Mouse (Mus musculus) CH12.LX (cell line): ENCODE data around the gene Cd53. TPM values are rescaled to one million over a fixed set of nuclear protein-coding genes. Genes with fewer than 3 reads are reported as not detected.
A peak's percentile ranks its signal among the peaks of the same experiment; 100 is the strongest.

Experiments used
- DNase-seq: peaks from one replicate; pipeline ENCODE4 v3.0.0-alpha.2; 2013; ENCODE audit errors: extremely low read depth
- H3K27ac ChIP-seq: 2 replicates; pipeline ENCODE4 v1.5.1; 2012; ENCODE audit warnings: low read depth, mild to moderate bottlenecking, control low read depth, moderate library complexity; ENCODE audit not compliant: insufficient read depth
- H3K27me3 ChIP-seq: replicated peaks from 2 replicates; pipeline ENCODE3; 2012; ENCODE audit warnings: inconsistent platforms
- H3K36me3 ChIP-seq, 2 experiments: replicated peaks in 1 of 2; 2 replicates each; pipeline versions ENCODE3 to v1.6.1; 2012; ENCODE audit warnings: inconsistent platforms in 1 of 2, low read length in 1 of 2, mild to moderate bottlenecking in 1 of 2, mixed read lengths in 1 of 2, moderate library complexity in 1 of 2; ENCODE audit not compliant: control insufficient read depth in 1 of 2, insufficient read depth in 1 of 2
- H3K4me1 ChIP-seq, 2 experiments: 2 replicates each; pipeline ENCODE4 v1.6.1; 2012; ENCODE audit warnings: inconsistent platforms in 1 of 2, moderate library complexity in 1 of 2; ENCODE audit not compliant: insufficient read depth in 2 of 2, control insufficient read depth in 1 of 2
- H3K4me2 ChIP-seq: 2 replicates; pipeline ENCODE4 v1.6.1; 2012; ENCODE audit warnings: low read depth, mild to moderate bottlenecking, control low read depth; ENCODE audit not compliant: poor library complexity, insufficient read depth, severe bottlenecking
- H3K4me3 ChIP-seq, 3 experiments: fragments of 150-350 bp in 1 of 3; sonication (generic) in 1 of 3; replicated peaks in 1 of 3; 2 replicates each; pipeline versions ENCODE3 to v1.5.1; 2011 to 2012; ENCODE audit warnings: low read depth in 2 of 3, low read length in 2 of 3, mild to moderate bottlenecking in 2 of 3, moderate library complexity in 2 of 3, control low read depth in 1 of 3, improper control_type of control experiment in 1 of 3, inconsistent platforms in 1 of 3, mixed read lengths in 1 of 3; ENCODE audit not compliant: poor library complexity in 1 of 3
- H3K79me2 ChIP-seq: replicated peaks from 2 replicates; pipeline ENCODE4 v1.6.1; 2012; ENCODE audit warnings: mild to moderate bottlenecking, moderate library complexity; ENCODE audit not compliant: control insufficient read depth, poor library complexity, insufficient read depth, severe bottlenecking; ENCODE audit errors: extremely low read depth
- H3K9ac ChIP-seq: 2 replicates; pipeline ENCODE4 v1.6.1; 2012; ENCODE audit warnings: low read depth, mild to moderate bottlenecking, control low read depth, moderate library complexity; ENCODE audit not compliant: insufficient read depth
- H3K9me3 ChIP-seq: replicated peaks from 2 replicates; pipeline ENCODE3; 2012; ENCODE audit warnings: low read length, inconsistent platforms, mixed read lengths
- BHLHE40 ChIP-seq: IDR thresholded peaks from 2 replicates; pipeline ENCODE4 v1.6.1; 2011; ENCODE audit warnings: mild to moderate bottlenecking, low read depth, low read length, improper control_type of control experiment
- CHD1 ChIP-seq: IDR thresholded peaks from 2 replicates; pipeline ENCODE4 v1.6.1; 2012; ENCODE audit warnings: low read depth, low read length, improper control_type of control experiment, inconsistent platforms
- CTCF ChIP-seq, 2 experiments: IDR thresholded peaks in 1 of 2; conservative IDR thresholded peaks in 1 of 2; 2 replicates each; pipeline ENCODE4 v1.5.1; 2011 to 2012; ENCODE audit warnings: low read depth in 2 of 2, low read length in 2 of 2, improper control_type of control experiment in 1 of 2, inconsistent platforms in 1 of 2, mild to moderate bottlenecking in 1 of 2, moderate library complexity in 1 of 2
- E2F4 ChIP-seq: IDR thresholded peaks from 2 replicates; pipeline ENCODE4 v1.6.1; 2011; ENCODE audit warnings: low read depth, low read length, improper control_type of control experiment; ENCODE audit not compliant: insufficient replicate concordance
- ELF1 ChIP-seq: IDR thresholded peaks from 2 replicates; pipeline ENCODE4 v1.6.1; 2014; ENCODE audit warnings: low read depth, mild to moderate bottlenecking, inconsistent platforms, low read length, improper control_type of control experiment
- EP300 ChIP-seq: IDR thresholded peaks from 2 replicates; pipeline ENCODE4 v1.6.1; 2011; ENCODE audit warnings: low read length, improper control_type of control experiment
- HCFC1 ChIP-seq: IDR thresholded peaks from 2 replicates; pipeline ENCODE4 v1.6.1; 2012; ENCODE audit warnings: low read depth, mild to moderate bottlenecking, inconsistent platforms, low read length, improper control_type of control experiment
- MAX ChIP-seq: IDR thresholded peaks from 2 replicates; pipeline ENCODE4 v1.6.1; 2011; ENCODE audit warnings: low read length, improper control_type of control experiment
- MXI1 ChIP-seq: IDR thresholded peaks from 2 replicates; pipeline ENCODE4 v1.6.1; 2011; ENCODE audit warnings: mild to moderate bottlenecking, low read depth, low read length, improper control_type of control experiment
- NELFE ChIP-seq: IDR thresholded peaks from 2 replicates; pipeline ENCODE4 v1.6.1; 2011; ENCODE audit warnings: low read depth, low read length, improper control_type of control experiment
- SIN3A ChIP-seq: IDR thresholded peaks from 2 replicates; pipeline ENCODE4 v1.6.1; 2012; ENCODE audit warnings: low read length, improper control_type of control experiment, inconsistent platforms
- SMC3 ChIP-seq: IDR thresholded peaks from 2 replicates; pipeline ENCODE4 v1.6.1; 2011; ENCODE audit warnings: low read depth, low read length, improper control_type of control experiment
- TCF12 ChIP-seq: IDR thresholded peaks from 2 replicates; pipeline ENCODE4 v1.6.1; 2014; ENCODE audit warnings: low read depth, mild to moderate bottlenecking, inconsistent platforms, low read length, improper control_type of control experiment
- UBTF ChIP-seq: IDR thresholded peaks from 2 replicates; pipeline ENCODE4 v1.6.1; 2012; ENCODE audit warnings: low read depth, mild to moderate bottlenecking, inconsistent platforms, low read length, improper control_type of control experiment, moderate library complexity
- USF1 ChIP-seq: IDR thresholded peaks from 2 replicates; pipeline ENCODE4 v1.6.1; 2014; ENCODE audit warnings: low read depth, mild to moderate bottlenecking, inconsistent platforms, low read length, improper control_type of control experiment
- dilution Hi-C: fragments of 300-500 bp; cut with MboI; formaldehyde crosslinking; loops from 2 replicates; pipeline ENCODE4 v1.14.3; 2020; ENCODE audit warnings: low sequenced_read_pairs; ENCODE audit not compliant: extremely low pct_unique_long_range_greater_than_20kb, extremely low pct_ligation_motif_present
- in situ Hi-C: fragments of 300-500 bp; cut with MboI; formaldehyde crosslinking; loops from 3 replicates; pipeline ENCODE4 v1.14.3; 2019; ENCODE audit warnings: low sequenced_read_pairs, low pct_ligation_motif_present, low pct_unique_long_range_greater_than_20kb, mixed read lengths
- polyA plus RNA-seq: library from polyadenylated mRNA; unstranded; fragments of >175 nt; gene quantifications from 2 replicates; pipeline ENCODE4 v1.2.1, GENCODE M21; 2012; ENCODE audit warnings: low read depth; ENCODE audit not compliant: insufficient read length
- total RNA-seq, 2 experiments: library from RNA; depleted of rRNA; stranded (reverse); fragments of 300-350 nt in 1 of 2; fragments of >200 nt in 1 of 2; gene quantifications; 2 replicates each; pipeline ENCODE4 v1.2.3; 2012 to 2014

Cd53 gene
- total and polyA plus RNA-seq, 3 experiments, result 82.1 to 467 (median 196) TPM

DNA sequence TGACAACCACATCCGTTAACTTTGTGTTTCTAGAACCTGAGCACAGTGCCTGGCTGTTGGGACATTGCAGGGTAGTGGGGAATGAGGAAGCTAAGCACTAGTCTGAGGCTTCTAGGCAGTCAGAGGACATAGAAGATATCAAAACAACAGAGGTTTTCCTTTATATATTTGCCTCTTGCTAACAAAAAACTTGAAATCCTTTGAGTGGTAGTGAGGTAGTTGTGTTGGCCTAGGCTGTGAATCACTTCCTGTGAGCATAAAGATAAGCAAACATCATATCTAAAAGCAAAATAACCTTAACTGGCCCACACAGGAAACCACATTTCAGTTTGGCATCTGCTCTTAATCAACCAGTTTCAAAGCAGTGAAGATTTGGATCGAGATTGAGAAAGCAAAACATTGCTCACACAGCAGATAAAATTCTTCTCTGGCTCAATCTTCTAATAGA, 1.5 kb downstream of the Cd53 start:
- peak overlapping the region; percentile 75 for H3K27ac ChIP-seq
- in situ Hi-C loops, result no loop called here
- DNase-seq, result no peak

DNA sequence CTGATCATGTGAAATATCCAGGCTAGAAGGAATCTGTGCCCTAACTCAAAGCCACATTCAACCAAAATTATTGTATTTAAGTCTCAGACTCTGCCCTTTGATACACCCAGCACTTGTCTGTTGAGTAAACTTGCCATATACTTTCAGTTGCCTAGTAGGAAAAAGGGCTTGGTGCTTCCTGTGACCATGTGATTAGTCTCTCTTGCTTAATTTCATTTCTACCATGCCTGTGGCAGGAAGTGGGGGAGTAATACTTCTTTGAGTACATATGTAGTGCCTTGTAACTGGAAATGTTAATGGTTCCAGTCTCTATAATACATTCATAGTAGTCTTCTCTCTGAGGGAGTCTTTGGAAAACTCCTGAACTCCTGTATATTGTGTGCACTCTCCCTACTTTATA, 2.0 kb downstream of the Cd53 start:
- H3K36me3 ChIP-seq, result peaks cover 0 to 4% of the 10 kb centered on the region in 2 experiments
- peak; percentile 43 for DNase-seq
- peak overlapping the region; percentile 92 for H3K9ac ChIP-seq
- peak overlapping the region; percentile 57 to 82 (median 64) for H3K4me3 ChIP-seq
- H3K27ac ChIP-seq, result peak overlapping the region; percentile 75
- H3K27me3 ChIP-seq, result no peaks in the 10 kb centered on the region
- peaks cover 0 to 30% of the 10 kb centered on the region in 2 experiments; a peak in 2 of 4 replicates for H3K4me1 ChIP-seq
- peak; percentile 19; the same call in 1 of the 2 replicates for TF ChIP-seq TCF12
- TF ChIP-seq ELF1, result 0 out of 2 replicates have a peak, but pooled peaks have one; percentile 43
- TF ChIP-seq MXI1, result peak; percentile 70; the same call in 1 of the 2 replicates
- TF ChIP-seq HCFC1, result no peak
- no peak for TF ChIP-seq CTCF (conservative IDR thresholded peaks at IDR 0.05 in 1 of 2, IDR thresholded peaks at IDR 0.05 in 1 of 2; ENCODE audit: low read depth in 2 of 2, low read length in 2 of 2)
- TF ChIP-seq NELFE, result no peak
- TF ChIP-seq USF1, result 0 out of 2 replicates have a peak, but pooled peaks have one; percentile 13
- peak; percentile 72; the same call in 1 of the 2 replicates for TF ChIP-seq MAX
- no peaks in the 10 kb centered on the region for H3K9me3 ChIP-seq
- peak overlapping the region; percentile 100 for H3K4me2 ChIP-seq
- peaks cover 44% of the 10 kb centered on the region for H3K79me2 ChIP-seq
- in situ Hi-C loops, result no loop called here
- dilution Hi-C loops, result no loop called here

More for the DNA sequence above, 1.5 kb downstream of the Cd53 start:
- Histone ChIP-seq H3K27me3 (no peaks in the 10 kb centered on the region), H3K9ac (peak overlapping the region; percentile 92), H3K79me2 (peaks cover 41% of the 10 kb centered on the region), H3K4me2 (peak overlapping the region; percentile 100), H3K4me1 (peaks cover 0 to 30% of the 10 kb centered on the region in 2 experiments; a peak in 2 of 4 replicates), H3K4me3 (peak overlapping the region; percentile 57 to 82 (median 64)), H3K9me3 (no peaks in the 10 kb centered on the region), H3K36me3 (peaks cover 0 to 4% of the 10 kb centered on the region in 2 experiments)
- dilution Hi-C loops, result no loop called here
- TF ChIP-seq ELF1 (no peak), CHD1 (peak; percentile 46; the same call in 1 of the 2 replicates), SMC3 (no peak), UBTF (no peak), BHLHE40 (no peak), USF1 (no peak), E2F4 (no peak), EP300 (0 out of 2 replicates have a peak, but pooled peaks have one; percentile 9), MXI1 (peak; percentile 10; the same call in 1 of the 2 replicates), SIN3A (0 out of 2 replicates have a peak, but pooled peaks have one; percentile 6)
